23 mouse cellular contexts compared by ENCODE assay signal in the genomic region with DNA sequence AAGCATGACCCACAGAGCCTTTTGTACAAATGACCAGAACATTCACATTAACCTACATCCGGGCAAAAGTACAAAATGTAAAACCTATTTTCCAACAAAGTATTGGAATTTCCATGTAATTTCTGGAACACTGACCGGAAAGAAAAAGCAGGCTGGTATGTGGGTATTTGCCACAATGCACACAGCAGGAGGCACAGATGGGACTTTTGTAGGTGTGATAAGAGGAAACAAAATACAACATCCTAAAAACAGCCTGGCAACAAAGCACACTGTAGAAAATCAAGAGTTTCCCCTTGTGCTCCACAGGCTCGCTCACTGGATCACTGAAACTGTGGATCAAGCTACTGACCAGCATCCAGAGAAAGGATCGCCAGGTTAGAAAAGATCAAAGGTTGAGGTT.
DNase-seq lines count a peak whose midpoint lies in the region; ATAC-seq and TF ChIP-seq lines count a peak whose summit lies in the region.
"Had no signal": no experiment of that assay in that cellular context is flagged by ENCODE, and none has a peak within 500 bp of the region (broad histone marks: within the 10 kb centered on the region; RNA-seq: fewer than 3 reads in every experiment).

No protein-coding gene starts in this region.

- no peaks in the 10 kb centered on the region for H3K27me3 ChIP-seq in heart, embryonic 11.5 days (ENCODE audit: control insufficient read depth, insufficient read depth, low read length)
- no peaks in the 10 kb centered on the region for H3K27me3 ChIP-seq in lung, postnatal 0 days (replicated peaks; ENCODE audit: insufficient read depth, low read length)
- H3K27me3 ChIP-seq: embryonic facial prominence, embryonic 12.5 days; forebrain, embryonic 15.5 days; heart, embryonic 15.5 days had no signal

- WGBS in heart, embryonic 11.5 days (ENCODE audit: insufficient replicate concordance), result 88% methylated on average over 4 of the region's 4 CpGs
- WGBS in lung, postnatal 0 days, result 87% methylated on average over 4 of the region's 4 CpGs

- H3K4me1 ChIP-seq in heart, embryonic 11.5 days (ENCODE audit: control insufficient read depth, insufficient read depth, low read length), result no peaks in the 10 kb centered on the region
- no peaks in the 10 kb centered on the region for H3K4me1 ChIP-seq in lung, postnatal 0 days (ENCODE audit: insufficient read depth, low read depth, low read length)
- H3K4me1 ChIP-seq: embryonic facial prominence, embryonic 12.5 days; forebrain, embryonic 15.5 days; heart, embryonic 10.5 days; heart, embryonic 15.5 days had no signal

- ATAC-seq in heart, embryonic 11.5 days (replicated peaks; ENCODE audit: insufficient number of reproducible peaks, low FRiP score, low TSS enrichment), result no peak
- no peak for ATAC-seq in megakaryocyte-erythroid progenitor cell, adult 5-6 weeks (replicated peaks; ENCODE audit: low FRiP score, low TSS enrichment, poor library complexity, severe bottlenecking)
- no peak for ATAC-seq in lung, postnatal 0 days
- ATAC-seq: CD4-positive, CD25-positive, alpha-beta regulatory T cell, adult 4 months; forebrain, embryonic 15.5 days had no signal

- TF ChIP-seq EP300 in lung, postnatal 0 days (IDR thresholded peaks at IDR 0.05), result no peak

- intact Hi-C loops in left cerebral cortex, postnatal 36 days (cut with DNase I), result no loop called here
- intact Hi-C loops in left cerebral cortex, adult 2 months (cut with DNase I), result no loop called here

- no peak overlapping the region for H3K4me3 ChIP-seq in heart, embryonic 11.5 days (ENCODE audit: low read depth, low read length)
- no peak overlapping the region for H3K4me3 ChIP-seq in left cerebral cortex, adult 2 months
- no peak overlapping the region for H3K4me3 ChIP-seq in lung, postnatal 0 days (ENCODE audit: low read depth, low read length)
- H3K4me3 ChIP-seq: embryonic facial prominence, embryonic 12.5 days; forebrain, embryonic 15.5 days; heart, embryonic 10.5 days; heart, embryonic 15.5 days had no signal

- no peak for TF ChIP-seq CTCF in left cerebral cortex, adult 2 months (IDR thresholded peaks at IDR 0.05)
- no peak for TF ChIP-seq CTCF in lung, postnatal 0 days (IDR thresholded peaks at IDR 0.05)

- no peaks in the 10 kb centered on the region for H3K36me3 ChIP-seq in heart, embryonic 11.5 days (ENCODE audit: control insufficient read depth, insufficient read depth, low read length)
- no peaks in the 10 kb centered on the region for H3K36me3 ChIP-seq in lung, postnatal 0 days (ENCODE audit: insufficient read depth, low read length)
- H3K36me3 ChIP-seq: embryonic facial prominence, embryonic 12.5 days; forebrain, embryonic 15.5 days; G1E; heart, embryonic 10.5 days; heart, embryonic 15.5 days had no signal

- peak; percentile 10 for DNase-seq in heart, adult 11 months
- DNase-seq in left cerebral cortex, postnatal 36 days (ENCODE audit: low spot score in 2 of 2), result peak; percentile 8 to 9
- no peak for DNase-seq in left cerebral cortex, adult 2 months (ENCODE audit: extremely low spot score in 1 of 2, low spot score in 2 of 2)
- peak; percentile 22 to 25 for DNase-seq in layer of hippocampus, adult 8-10 months (ENCODE audit: low spot score in 2 of 2)
- peak; percentile 6 to 13 for DNase-seq in layer of hippocampus, postnatal 36 days
- DNase-seq in lung, postnatal 0 days (ENCODE audit: low spot score), result no peak
- DNase-seq: adrenal gland, adult 8-10 months; adrenal gland, postnatal 36 days; B cell, adult 2 months; cerebellum, adult 11 months; cerebellum, adult 8-10 months; cerebellum, postnatal 14 days; gastrocnemius, postnatal 36 days; heart, adult 18-20 months; heart, postnatal 14 days had no signal

- H3K9ac ChIP-seq in heart, embryonic 11.5 days (ENCODE audit: low read depth, low read length), result no peak overlapping the region
- H3K9ac ChIP-seq in lung, postnatal 0 days (replicated peaks; ENCODE audit: low read depth), result no peak overlapping the region
- H3K9ac ChIP-seq: embryonic facial prominence, embryonic 12.5 days; forebrain, embryonic 15.5 days; heart, embryonic 15.5 days had no signal

- no peak overlapping the region for H3K27ac ChIP-seq in heart, embryonic 11.5 days (ENCODE audit: low read depth, low read length)
- no peak overlapping the region for H3K27ac ChIP-seq in left cerebral cortex, adult 2 months
- no peak overlapping the region for H3K27ac ChIP-seq in lung, postnatal 0 days (ENCODE audit: low read length)
- H3K27ac ChIP-seq: embryonic facial prominence, embryonic 12.5 days; forebrain, embryonic 15.5 days; heart, embryonic 10.5 days; heart, embryonic 15.5 days had no signal

- no peak overlapping the region for H3K4me2 ChIP-seq in heart, embryonic 11.5 days
- no peak overlapping the region for H3K4me2 ChIP-seq in lung, postnatal 0 days (replicated peaks; ENCODE audit: low read depth, low read length)
- H3K4me2 ChIP-seq: embryonic facial prominence, embryonic 12.5 days; forebrain, embryonic 15.5 days; heart, embryonic 15.5 days had no signal

- H3K9me3 ChIP-seq in heart, embryonic 11.5 days (replicated peaks; ENCODE audit: control insufficient read depth, low read length), result no peaks in the 10 kb centered on the region
- no peaks in the 10 kb centered on the region for H3K9me3 ChIP-seq in lung, postnatal 0 days (ENCODE audit: low read length)
- H3K9me3 ChIP-seq: embryonic facial prominence, embryonic 12.5 days; forebrain, embryonic 15.5 days; G1E; heart, embryonic 10.5 days; heart, embryonic 15.5 days had no signal

Comparison
In these comparisons a context has a peak if more than half of its experiments do, and no peak if none do; other contexts are left out.
1. DNase-seq: peak in heart, adult 11 months (single experiment), left cerebral cortex, postnatal 36 days (2 of 2), layer of hippocampus, adult 8-10 months (2 of 2) and layer of hippocampus, postnatal 36 days (2 of 2); none in left cerebral cortex, adult 2 months (0 of 2) and lung, postnatal 0 days (single experiment).